Mouse (Mus musculus): ENCODE data around the gene Coro2a.

DNA sequence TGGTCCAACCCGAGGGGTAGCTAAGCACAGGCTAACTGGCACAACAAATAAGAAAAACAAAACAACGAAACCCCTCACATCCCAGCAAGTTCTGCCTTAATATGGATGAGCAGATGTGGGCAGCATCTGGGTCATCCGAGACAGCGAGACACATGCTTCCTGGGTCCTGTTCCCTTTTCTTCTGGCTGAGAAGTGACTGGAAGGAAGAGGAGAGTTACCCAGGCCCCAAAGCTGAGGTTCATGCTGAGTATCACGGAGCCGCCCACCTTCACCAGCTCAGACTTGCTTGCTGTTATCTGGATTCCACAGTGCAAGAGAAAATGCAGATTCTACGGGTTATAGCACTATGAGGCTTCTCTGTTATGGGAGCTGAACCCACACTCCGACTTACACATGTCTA lies 18.9 kb upstream of the Coro2a start:
- TF ChIP-seq CTCF (IDR thresholded peaks at IDR 0.05; ENCODE audit: insufficient read depth, low read length) (no peak), POLR2A (IDR thresholded peaks at IDR 0.05; ENCODE audit: borderline replicate concordance, extremely low read depth, low read depth, low read length) (no peak)

Measured in lung, adult 2 months (tissue).